Mouse (Mus musculus): ENCODE results near the gene Otub1. TPM values are rescaled to one million over a fixed set of nuclear protein-coding genes. Genes with fewer than 3 reads are reported as not detected.

Gene Otub1
- polyA plus RNA-seq, 1 experiment from 2014 or later = 221 TPM

- no peak for TF ChIP-seq CTCF (IDR thresholded peaks at IDR 0.05; ENCODE audit: low read depth)
- DNase-seq (no peak), ATAC-seq (ENCODE audit: insufficient read depth) (no peak)
- Histone ChIP-seq H3K9ac (no peak overlapping the region), H3K9me3 (ENCODE audit: low read depth, low read length) (no peaks in the 10 kb centered on the region), H3K27ac (ENCODE audit: low read depth) (no peak overlapping the region), H3K4me1 (ENCODE audit: insufficient read depth) (peaks cover 7% of the 10 kb centered on the region; the same call in 1 of the 2 replicates), H3K4me3 (ENCODE audit: low read depth, low read length) (no peak overlapping the region), H3K36me3 (ENCODE audit: insufficient read depth) (no peaks in the 10 kb centered on the region), H3K27me3 (ENCODE audit: insufficient read depth, low read length) (peaks cover 33% of the 10 kb centered on the region), H3K4me2 (no peak overlapping the region)
- WGBS = 32% methylated on average over 4 of the region's 4 CpGs
Measured at GRCm38 (mm10) chr19:7185059-7185458, 21.1 kb downstream of the Otub1 start.

GRCm38 (mm10) chr19:7183419-7183818, 22.7 kb downstream of the Otub1 start:
- H3K27ac ChIP-seq (ENCODE audit: low read depth) = no peak overlapping the region
- 58% methylated on average over 11 of the region's 11 CpGs for WGBS
- peaks cover 37% of the 10 kb centered on the region for H3K27me3 ChIP-seq (ENCODE audit: insufficient read depth, low read length)
- H3K36me3 ChIP-seq (ENCODE audit: insufficient read depth) = no peaks in the 10 kb centered on the region
- H3K4me2 ChIP-seq = no peak overlapping the region
- no peak overlapping the region for H3K9ac ChIP-seq
- no peak for ATAC-seq (ENCODE audit: insufficient read depth)
- no peak overlapping the region for H3K4me3 ChIP-seq (ENCODE audit: low read depth, low read length)
- no peaks in the 10 kb centered on the region for H3K9me3 ChIP-seq (ENCODE audit: low read depth, low read length)
- no peak for DNase-seq
- peaks cover 7% of the 10 kb centered on the region; the same call in 1 of the 2 replicates for H3K4me1 ChIP-seq (ENCODE audit: insufficient read depth)
- TF ChIP-seq CTCF (IDR thresholded peaks at IDR 0.05; ENCODE audit: low read depth) = no peak

- Histone ChIP-seq H3K4me2 (peak overlapping the region; percentile 54), H3K4me1 (ENCODE audit: insufficient read depth) (peaks cover 7% of the 10 kb centered on the region; the same call in 1 of the 2 replicates), H3K4me3 (ENCODE audit: low read depth, low read length) (0 out of 2 replicates have a peak overlapping the region, but pooled peaks have one; percentile 11), H3K27ac (ENCODE audit: low read depth) (no peak overlapping the region), H3K9me3 (ENCODE audit: low read depth, low read length) (no peaks in the 10 kb centered on the region), H3K27me3 (ENCODE audit: insufficient read depth, low read length) (peaks cover 37% of the 10 kb centered on the region), H3K9ac (no peak overlapping the region; the same call in 1 of the 2 replicates), H3K36me3 (ENCODE audit: insufficient read depth) (no peaks in the 10 kb centered on the region)
- peak; percentile 76 for DNase-seq
- peak; percentile 65 for ATAC-seq (ENCODE audit: insufficient read depth)
- no peak for TF ChIP-seq CTCF (IDR thresholded peaks at IDR 0.05; ENCODE audit: low read depth)
- 5% methylated on average over 23 of the region's 23 CpGs for WGBS
Measured at GRCm38 (mm10) chr19:7182273-7182949, 23.7 kb downstream of the Otub1 start.

GRCm38 (mm10) chr19:7181496-7181895, 24.6 kb downstream of the Otub1 start:
- no peaks in the 10 kb centered on the region for H3K36me3 ChIP-seq (ENCODE audit: insufficient read depth)
- H3K27me3 ChIP-seq (ENCODE audit: insufficient read depth, low read length) = peaks cover 36% of the 10 kb centered on the region
- no peaks in the 10 kb centered on the region for H3K9me3 ChIP-seq (ENCODE audit: low read depth, low read length)
- no peak overlapping the region for H3K9ac ChIP-seq
- WGBS = 54% methylated on average over 7 of the region's 7 CpGs
- H3K4me3 ChIP-seq (ENCODE audit: low read depth, low read length) = no peak overlapping the region
- no peak for ATAC-seq (ENCODE audit: insufficient read depth)
- no peak for DNase-seq
- peaks cover 7% of the 10 kb centered on the region; the same call in 1 of the 2 replicates for H3K4me1 ChIP-seq (ENCODE audit: insufficient read depth)
- TF ChIP-seq CTCF (IDR thresholded peaks at IDR 0.05; ENCODE audit: low read depth) = no peak
- no peak overlapping the region for H3K4me2 ChIP-seq
- no peak overlapping the region for H3K27ac ChIP-seq (ENCODE audit: low read depth)

GRCm38 (mm10) chr19:7180756-7181405, 25.2 kb downstream of the Otub1 start:
- Histone ChIP-seq H3K9ac (no peak overlapping the region), H3K4me1 (ENCODE audit: insufficient read depth) (peaks cover 7% of the 10 kb centered on the region; the same call in 1 of the 2 replicates), H3K27ac (ENCODE audit: low read depth) (no peak overlapping the region), H3K27me3 (ENCODE audit: insufficient read depth, low read length) (peaks cover 30% of the 10 kb centered on the region), H3K4me3 (ENCODE audit: low read depth, low read length) (no peak overlapping the region), H3K4me2 (no peak overlapping the region), H3K36me3 (ENCODE audit: insufficient read depth) (no peaks in the 10 kb centered on the region), H3K9me3 (ENCODE audit: low read depth, low read length) (no peaks in the 10 kb centered on the region)
- ATAC-seq (ENCODE audit: insufficient read depth) = no peak
- DNase-seq = no peak
- TF ChIP-seq CTCF (IDR thresholded peaks at IDR 0.05; ENCODE audit: low read depth) = no peak
- 80% methylated on average over 8 of the region's 8 CpGs for WGBS

GRCm38 (mm10) chr19:7178841-7179452, 27.2 kb downstream of the Otub1 start:
- no peak for DNase-seq
- Histone ChIP-seq H3K4me2 (no peak overlapping the region), H3K9ac (no peak overlapping the region), H3K27ac (ENCODE audit: low read depth) (peak overlapping the region; percentile 24; the same call in 1 of the 2 replicates), H3K4me3 (ENCODE audit: low read depth, low read length) (no peak overlapping the region), H3K9me3 (ENCODE audit: low read depth, low read length) (no peaks in the 10 kb centered on the region), H3K36me3 (ENCODE audit: insufficient read depth) (no peaks in the 10 kb centered on the region), H3K4me1 (ENCODE audit: insufficient read depth) (peaks cover 7% of the 10 kb centered on the region; the same call in 1 of the 2 replicates), H3K27me3 (ENCODE audit: insufficient read depth, low read length) (peaks cover 17% of the 10 kb centered on the region; the same call in 1 of the 2 replicates)
- no peak for ATAC-seq (ENCODE audit: insufficient read depth)
- TF ChIP-seq CTCF (IDR thresholded peaks at IDR 0.05; ENCODE audit: low read depth) = no peak
- WGBS = 46% methylated on average over 3 of the region's 3 CpGs

Measured in lung, embryonic 14.5 days (tissue).